Mouse (Mus musculus): ENCODE data around the gene Vwa5b2.

DNA sequence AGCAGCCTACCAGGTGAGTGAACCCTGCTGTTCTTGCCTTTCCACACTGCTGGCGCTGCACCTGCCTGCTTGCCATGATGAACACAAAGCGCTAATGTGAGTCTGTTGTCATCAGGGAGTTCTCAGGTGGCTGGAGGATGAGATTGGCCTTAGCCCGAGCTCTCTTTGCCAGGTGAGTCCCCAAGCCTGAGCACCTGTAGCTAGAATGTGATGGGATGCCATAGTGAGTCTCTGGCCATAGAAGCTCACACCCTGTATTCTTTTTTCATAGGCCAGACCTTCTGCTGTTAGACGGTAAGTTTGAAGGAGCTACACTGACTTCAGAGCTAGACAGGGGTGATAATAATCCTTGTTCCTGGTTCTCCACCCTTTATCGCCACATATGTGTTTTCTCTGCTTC lies 37.6 kb upstream of the Vwa5b2 start:
- TF ChIP-seq POLR2A (IDR thresholded peaks at IDR 0.05; ENCODE audit: borderline replicate concordance, extremely low read depth, low read depth, low read length) = no peak
- TF ChIP-seq CTCF (IDR thresholded peaks at IDR 0.05; ENCODE audit: insufficient read depth, low read length) = no peak
